Mouse (Mus musculus) MEL-GATA-1-ER (cell line): ENCODE results near the gene P4hb.
A peak's percentile ranks its signal among the peaks of the same experiment; 100 is the strongest.
"Not testable (repeated sequence)": the region's sequence is repeated elsewhere in the genome, so short reads cannot be mapped to it uniquely, and the experiment has no call there.

ENCODE experiments used
- DNase-seq: peaks from one replicate; pipeline ENCODE4 v3.0.0-alpha.2; 2012; ENCODE audit warnings: low read depth; ENCODE audit errors: extremely low read depth

Gene P4hb

DNA sequence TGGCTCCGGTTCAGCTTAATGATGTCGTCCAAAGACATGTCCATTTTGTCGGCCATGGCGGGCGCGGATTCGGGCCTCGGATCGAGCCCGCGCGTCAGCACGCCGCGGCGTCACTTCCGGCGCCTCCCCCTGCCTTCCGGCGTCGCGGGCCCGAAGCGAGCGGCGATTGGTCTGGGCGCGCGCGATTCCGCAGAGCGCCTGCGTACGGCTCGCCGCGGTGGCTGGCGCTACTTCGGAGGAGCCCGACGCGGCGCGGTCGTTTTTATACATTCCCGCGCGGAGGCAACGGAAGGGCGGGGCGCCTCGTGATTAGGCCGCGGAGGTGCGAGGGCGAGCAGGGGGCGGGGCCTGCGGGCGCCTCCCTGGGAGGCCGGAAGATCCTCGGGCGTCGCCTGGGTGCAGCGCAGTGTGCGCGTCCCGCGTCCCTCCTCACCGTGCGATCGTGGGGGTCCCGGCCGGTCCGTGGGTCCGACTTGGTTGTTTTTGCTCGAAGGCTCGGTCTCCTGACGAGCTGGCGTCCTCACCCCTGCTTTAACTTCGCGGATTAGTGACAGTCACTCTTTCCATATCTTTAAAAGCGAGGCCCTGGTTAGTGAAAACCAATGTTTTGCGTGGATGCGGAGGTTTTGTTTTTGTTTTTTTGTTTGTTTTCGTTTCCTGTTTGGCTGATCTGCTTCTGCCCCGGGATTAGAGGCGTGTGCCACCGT, 25.4 kb upstream of the P4hb start, which contains the start of the genes Alyref and Anapc11:
Gene Alyref, minus strand, starts transcription at position 83 of the 707 bp plus-strand sequence.
Gene Anapc11, plus strand, starts transcription at position 139 of the 707 bp plus-strand sequence.
- peak; percentile 78 for DNase-seq

DNA sequence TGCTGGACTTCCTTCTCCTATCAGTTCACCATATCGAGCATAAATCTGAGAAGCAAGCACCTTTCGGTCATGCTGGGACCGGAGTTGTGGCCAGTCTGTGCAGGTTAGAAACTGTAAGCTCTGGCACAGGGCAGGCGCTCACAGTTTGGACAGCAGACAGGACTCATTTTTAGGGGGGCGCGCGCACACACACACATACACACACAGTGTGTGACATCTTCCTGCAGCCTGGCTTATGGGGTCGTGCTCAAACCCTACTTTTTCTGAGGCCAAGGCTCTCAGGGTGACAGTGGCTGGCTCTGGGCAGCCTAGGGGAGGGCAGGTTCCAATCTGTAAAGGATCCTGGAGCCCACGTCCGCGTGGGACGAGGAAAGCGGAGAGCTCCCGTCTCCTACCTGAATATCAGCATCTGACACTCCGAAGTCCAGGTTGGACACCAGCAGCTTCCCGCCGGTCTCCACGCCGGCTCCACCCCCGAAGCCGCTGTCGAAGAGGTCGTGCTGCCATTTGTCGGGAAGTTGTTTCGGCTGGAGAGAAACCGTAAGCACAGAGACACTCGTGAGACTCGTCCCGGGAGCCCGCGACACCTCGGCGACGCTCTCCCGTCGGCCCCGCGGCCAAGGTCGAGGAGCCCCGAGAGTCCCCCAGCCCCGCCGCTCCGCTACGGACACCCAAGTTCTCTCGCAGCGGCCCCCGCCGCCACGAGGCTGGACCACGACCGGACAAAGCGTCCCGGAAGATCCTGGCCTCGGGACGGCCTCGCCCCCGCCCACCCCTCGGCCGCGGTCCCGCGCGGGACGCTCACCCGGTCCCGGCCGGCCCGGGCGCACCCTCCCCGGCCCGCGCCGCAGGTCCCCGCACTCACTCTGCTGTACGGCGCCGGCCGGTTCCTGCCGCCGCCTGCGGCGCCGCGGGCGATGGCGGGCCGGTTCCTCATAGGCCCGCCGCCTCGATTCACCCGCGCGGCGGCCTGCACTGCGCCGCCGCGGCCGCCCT, 24.5 kb upstream of the P4hb start:
- DNase-seq = no peak

DNA sequence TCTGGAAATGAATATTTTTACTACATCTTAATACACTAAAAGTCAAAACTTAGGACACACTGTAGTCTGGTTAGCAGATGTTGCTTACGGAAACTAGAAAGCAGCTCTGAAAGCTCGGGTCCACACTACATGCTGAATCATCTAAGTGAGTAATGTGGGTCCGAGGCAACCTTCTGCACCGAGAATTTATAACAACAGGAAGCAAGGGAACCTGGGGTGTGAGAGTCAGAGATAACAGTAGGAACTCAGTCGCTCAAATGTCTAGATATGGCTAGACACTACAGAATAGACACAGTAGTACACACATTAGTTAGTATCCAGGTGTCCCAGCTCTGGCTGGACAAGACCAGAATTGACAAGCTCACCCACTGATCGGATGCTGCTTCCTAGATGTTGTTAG, 15.5 kb upstream of the P4hb start:
- peak; percentile 78 for DNase-seq

DNA sequence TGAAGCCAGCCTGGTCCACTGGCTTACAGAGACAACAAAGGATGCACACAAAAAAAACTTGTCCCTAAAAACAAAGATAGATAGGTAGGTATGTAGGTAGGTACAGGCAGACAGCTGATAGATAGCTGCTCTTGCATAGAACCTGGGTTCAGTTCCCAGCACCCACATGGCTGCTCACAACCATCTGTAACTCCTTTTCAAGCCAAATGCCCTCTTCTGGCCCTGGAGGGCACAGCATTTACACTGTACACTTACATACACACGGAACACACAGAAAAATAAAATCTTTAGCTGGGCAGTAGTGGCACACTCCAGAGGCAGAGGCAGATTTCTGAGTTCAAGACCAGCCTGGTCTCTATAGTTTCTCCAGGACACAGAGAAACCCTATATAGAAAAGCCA, 10.9 kb upstream of the P4hb start:
- DNase-seq = no peak

DNA sequence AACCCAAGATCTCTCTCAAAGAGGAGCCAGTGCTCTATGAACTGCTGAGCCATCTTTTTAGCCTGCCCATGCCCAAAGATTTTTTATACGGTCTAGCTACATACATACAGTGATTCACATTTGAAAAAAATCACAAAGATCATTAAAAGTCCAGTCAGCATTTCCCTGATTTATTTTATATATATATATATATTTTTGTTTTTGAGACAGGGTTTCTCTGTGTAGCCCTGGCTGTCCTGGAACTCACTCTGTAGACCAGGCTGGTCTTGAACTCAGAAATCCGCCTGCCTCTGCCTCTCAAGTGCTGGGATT, 9.9 kb upstream of the P4hb start:
- not testable (repeated sequence) for DNase-seq

DNA sequence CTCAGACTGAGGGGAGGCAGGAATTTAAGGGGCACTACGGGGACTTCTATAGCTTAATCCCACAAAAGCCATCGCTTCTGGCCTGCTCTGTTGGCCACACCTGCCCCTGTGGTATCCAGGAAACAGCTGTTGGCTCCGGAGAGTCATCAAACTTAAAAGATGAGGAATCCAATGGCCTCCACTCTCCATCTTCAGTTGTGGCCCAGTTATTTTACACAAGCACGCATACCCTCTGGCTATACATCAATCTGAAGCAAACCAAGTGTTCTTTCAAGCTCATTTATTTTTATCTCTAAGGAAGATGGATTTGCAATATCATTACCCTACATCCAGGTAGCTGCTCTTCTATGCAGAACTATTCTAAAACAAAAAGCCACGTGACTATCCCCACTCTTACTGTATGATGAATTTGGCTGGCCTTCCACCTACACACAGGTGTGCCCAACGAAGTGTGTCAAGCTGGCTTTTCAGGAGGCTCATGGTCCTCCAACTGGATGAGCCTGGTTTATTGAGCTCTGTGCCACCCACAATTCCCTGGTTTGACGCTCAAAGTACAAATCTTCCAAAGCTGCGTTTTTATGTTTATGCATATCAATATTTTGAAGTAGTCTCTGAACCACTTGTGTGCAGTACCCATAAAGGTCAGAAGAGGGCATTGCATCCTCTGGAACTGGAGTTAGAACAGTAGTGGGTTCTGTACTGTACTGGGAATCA, 9.4 kb upstream of the P4hb start:
- peak; percentile 54 for DNase-seq

DNA sequence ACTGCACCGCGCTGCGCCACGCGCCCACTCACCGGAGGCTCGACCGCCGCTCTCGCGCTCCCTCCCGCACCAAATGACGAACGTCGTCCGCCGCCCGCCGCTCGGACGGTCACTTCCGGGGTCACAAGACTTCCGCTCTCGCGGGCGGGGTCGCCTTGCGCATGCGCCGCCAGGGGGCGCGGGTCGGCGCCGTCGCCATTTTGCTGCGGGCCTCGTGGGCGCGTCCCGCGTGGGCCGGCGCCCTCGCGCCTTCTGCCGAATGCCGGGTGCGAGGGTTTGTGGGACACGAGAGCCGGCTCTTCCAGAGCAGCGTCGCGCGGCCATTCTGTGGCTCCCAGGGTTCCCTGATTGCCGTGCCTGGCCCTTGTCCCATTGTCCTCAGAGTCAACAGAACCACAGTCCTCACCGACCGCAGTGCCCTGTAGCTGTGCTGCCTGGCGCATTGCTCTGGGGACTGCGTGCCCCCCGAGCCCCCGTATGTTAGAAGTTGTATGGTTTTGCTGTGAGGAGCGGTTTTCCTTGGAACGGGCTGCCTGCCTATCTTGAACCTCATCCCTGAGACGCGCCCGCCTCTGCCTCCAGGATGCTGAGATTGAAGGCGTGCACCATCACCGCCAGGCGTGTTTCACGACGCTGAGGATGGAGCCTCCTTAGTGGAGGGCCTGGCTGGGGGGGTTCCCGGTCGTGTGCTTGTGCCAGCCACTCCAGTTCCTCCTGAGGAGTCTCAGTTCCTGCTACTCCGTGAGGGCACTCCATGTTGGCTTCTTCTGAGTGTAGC, 8.6 kb upstream of the P4hb start, which contains the start of gene Arhgdia:
Gene Arhgdia, minus strand, starts transcription at position 135 of the 778 bp plus-strand sequence.
- no peak for DNase-seq

DNA sequence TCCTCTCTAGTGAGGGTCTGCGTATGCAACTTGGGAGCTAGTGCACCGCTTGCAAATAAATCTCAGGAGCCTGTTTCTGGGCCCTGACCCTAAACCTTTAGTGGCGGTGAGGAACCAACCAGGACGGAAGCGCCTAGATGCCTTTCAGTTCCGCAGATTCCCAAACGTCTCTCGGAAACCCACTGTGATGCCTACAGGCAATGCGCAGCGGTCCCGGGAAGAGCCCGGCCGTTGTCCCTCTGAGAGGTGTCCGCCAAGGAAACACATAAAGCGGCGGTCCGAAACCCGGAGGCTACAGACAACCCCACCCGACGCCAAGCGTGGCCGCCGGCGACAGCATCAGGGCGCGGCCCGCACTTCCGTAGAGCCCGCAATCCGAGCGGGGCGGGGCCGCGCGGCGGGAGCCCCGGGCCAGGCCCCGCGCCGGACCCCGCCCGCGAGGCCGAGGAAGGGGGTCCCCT, 7.8 kb upstream of the P4hb start:
- DNase-seq = no peak

DNA sequence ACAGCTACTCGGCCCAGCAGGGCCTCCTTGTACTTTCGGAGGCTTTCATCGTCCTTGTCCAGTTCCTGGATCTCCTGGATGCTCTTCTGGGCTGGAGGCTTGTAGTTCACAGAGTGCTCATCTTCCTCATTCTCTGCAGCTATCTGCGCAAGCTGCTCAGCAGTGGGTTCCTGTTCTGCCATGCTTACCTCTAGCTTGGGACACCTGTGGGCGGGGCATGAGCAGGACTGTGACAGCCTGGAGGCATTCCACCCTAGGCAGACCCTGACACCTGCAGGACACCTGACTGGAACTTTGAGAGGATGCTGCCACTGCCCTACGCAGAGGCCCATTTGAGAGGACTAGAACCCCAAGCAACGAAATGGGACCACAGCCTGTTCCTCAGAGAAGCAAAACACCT, 7.1 kb upstream of the P4hb start:
- peak; percentile 58 for DNase-seq

DNA sequence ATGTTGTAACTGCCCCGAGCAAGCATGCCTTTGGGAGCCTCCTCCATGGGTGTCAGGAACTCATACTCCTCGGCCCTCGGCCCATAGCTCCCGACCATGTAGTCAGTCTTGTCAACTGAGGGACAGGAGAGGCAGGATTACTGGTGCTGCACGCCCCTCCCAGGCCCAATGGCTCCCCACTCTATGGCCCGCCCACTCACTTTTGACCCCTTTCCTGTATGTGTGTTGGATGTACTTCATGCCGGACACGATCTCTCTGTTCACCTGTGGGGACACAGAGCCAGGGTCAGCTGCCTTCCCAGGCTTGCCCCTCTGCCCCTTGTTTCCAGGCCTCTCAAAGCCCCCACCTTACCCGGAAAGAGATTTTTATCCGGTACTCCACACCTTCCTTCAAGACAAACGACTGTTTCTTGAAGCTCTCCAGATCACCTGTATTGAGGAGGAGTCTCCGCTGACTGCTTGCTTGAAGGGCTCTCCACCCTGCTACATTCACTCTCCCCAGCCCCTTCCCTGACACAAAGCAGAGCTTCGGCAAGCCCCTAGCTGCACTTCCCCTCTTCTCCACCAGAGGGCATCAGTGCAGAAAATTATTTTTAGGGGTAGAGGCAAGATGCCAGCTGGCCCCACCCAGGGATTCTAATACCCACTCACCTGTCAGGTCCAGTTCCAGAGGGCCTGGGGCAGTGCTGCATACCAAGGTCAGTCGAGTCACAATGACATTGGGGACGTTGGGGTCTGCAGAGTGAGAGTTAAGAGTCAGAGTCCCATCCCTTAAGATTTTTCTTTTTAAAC, 6.5 kb upstream of the P4hb start:
- DNase-seq = no peak

DNA sequence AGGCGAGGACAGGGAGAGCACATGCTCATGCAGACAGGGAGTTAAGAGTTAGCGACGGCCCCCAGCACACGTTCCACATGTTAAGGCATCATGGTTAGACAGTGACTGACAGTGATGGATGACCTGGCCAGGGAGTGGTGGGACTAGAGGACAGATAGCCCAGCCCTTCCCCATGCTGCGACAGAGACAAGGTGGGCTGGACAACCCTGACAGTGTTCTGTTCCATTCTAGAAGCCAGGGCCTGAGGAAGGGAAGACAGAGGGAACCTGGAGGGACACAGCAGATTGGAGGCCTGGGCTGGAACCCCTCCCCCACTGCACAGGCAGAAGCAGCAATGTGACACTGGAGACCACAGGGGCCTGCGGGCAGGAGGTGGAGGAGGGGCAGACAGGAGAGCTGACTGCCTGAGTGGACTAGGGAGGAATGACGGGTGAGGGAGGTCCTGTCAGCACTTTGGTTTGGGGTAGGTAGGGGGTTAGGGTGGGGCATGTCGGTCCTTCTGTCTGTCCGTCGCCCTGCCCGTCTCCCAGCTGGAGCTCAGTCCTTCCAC, 5.7 kb upstream of the P4hb start:
- DNase-seq = no peak

DNA sequence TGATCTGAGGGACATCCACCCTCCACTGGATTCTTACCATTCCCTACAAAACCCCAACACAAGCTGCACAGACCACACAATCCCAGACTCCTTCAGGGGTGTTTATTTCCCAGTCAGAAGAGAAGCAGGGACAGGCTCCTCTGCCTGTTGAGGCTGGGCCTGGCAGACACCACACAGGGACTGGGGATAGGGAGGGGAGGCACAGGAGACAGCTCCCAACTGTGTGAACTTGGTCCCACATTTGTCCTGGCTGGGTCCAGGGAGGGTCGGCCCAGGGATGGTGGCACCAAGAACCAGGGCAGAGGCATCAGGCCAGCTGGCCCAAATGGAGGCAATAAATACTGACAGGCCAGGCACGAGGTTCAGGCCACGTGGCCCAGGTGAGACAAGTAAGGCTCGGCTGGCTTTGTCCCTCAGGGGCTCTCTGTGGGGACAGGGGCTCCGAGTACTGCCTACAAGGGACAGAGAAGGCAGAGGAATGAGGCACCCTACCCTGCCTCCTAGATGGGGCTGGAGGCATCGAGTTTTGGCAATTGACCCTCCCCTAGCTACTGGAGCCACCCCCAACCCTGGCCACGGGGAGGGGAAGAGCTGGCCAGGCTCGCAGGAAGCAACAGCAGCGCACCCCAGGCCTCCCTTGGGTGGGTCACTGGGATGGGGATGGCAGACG, 5.1 kb upstream of the P4hb start:
- no peak for DNase-seq

DNA sequence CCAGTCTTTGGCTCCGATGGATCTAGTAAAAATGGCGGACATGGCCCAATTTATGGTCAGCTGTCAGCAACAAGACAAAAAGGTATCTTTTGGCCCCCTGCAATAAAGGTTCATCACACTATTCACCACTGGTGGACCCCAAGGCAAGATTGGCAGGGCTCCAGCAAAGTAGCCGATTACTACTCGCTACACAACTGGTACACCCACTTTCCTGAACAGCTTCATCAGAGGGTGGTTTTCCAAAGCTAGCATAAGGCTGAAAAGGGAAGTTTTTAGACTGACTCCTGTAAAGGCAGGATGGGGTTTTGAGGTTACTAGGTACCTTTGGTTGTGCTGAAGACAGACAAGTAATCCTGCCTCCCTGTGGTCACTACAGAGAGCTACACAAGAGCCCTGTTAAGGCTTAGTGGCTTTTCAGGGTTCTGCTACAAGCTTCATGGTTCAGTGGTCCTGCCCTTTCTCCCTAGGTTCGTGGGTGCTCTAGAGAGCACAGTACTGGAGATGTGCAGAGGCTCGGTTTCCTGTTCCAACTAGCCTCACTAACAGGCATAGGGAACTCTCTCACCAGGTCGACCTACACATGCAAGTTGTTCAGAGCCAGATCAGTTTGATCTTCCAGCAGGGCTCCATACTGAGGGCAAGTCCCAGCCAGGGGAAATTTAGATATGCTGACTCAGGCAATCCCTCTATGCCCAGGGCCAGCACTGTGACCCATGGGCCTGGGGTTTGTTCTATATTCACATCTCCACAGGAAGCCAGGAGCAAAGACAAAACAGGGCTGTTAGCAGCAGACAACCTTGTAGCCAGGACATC, 4.4 kb upstream of the P4hb start:
- DNase-seq = no peak

DNA sequence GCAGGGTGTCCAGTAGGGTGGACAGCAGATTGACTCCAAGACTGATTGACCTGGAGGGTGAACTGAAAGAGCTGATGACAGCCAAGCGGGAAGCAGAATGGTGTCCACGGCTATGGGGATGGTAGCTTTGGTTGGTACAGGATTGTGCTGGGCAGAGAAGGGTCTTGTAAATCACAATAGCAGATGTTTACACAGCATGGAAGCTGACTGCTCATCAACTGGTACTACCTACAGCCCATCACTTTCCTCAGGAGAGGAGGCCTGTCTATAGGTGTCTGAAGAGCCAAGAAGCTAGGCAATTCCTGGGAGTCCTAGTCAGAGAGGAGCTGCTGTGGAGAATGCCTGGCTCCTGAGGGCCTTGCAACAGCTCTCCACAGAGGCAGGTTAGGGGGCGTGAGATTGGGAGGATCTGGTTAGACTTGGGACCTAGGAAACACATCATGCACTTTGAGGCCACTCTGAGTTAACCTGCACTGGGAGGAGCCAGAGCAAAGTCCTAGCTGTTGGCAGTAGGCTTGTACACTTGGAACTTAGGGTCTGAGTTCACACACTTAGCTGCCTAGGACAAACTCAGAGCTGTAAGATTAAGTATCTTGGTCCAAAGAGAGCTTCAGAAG, 3.4 kb upstream of the P4hb start:
- DNase-seq = no peak

DNA sequence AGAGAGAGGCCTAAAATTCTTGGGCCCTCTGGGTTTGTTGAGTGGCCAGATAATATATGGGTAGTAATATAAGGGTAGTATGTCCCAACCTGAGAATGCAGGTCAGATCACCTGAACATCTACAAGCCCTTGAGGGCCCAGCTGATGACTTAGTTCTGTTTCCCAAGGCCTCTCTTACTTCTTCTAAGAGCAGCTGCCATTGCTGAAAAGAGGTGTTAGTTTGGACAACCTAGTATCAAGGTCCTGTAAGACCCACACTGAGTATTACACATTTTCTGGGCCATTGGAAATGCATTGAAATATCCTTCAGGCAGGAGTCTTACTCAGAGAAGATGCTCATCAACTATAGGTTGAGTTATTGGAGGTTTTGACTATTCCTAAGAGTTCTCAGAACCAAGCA, 2.9 kb upstream of the P4hb start:
- no peak for DNase-seq

DNA sequence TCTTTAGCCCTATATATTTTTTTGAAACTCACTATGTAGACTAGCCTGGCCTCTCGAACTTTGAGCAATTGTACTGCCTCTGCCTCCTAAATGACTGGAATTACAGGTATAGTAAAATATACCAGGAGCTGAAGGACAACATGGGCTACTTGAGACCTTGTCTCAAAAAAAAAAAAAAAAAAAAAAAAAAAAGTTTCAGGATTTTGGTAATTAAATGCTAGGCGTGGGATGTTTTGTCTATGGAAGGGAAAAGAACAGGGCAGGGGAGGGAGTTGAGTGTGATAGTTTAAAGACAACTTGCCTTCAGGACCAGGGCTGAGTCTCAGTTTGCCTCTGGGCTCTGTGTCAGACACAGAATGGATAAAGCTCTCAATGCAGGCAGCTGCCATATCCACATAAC, 2.0 kb upstream of the P4hb start:
- no peak for DNase-seq

DNA sequence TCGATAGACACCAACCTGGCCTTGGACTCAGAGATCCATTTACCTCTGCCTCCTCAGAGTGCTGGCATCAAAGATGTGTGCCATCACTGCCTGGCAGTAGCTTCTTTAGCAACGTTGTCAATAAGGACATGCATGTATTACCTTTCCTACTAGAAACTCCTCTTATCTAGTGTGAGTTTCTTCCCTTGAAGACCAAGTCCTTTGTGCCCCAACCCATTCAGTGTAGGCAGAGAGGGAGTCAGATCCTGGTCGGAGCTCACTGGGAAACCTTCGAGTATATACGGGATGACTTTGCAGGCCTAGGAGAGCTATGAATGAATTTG, 1.2 kb upstream of the P4hb start:
- no peak for DNase-seq
